Mouse (Mus musculus) urinary bladder, adult 2 months (tissue): ENCODE measurements around the gene Plekho2. TPM values are rescaled to one million over a fixed set of nuclear protein-coding genes. Genes with fewer than 3 reads are reported as not detected.

Experiments
- DNase-seq: peaks from one replicate; pipeline ENCODE4 v3.0.0; 2022; ENCODE audit warnings: low spot score
- polyA plus RNA-seq: library from polyadenylated mRNA; depleted of rRNA; stranded (reverse); fragments of >200 nt; gene quantifications from 2 replicates; pipeline ENCODE4 v1.2.3, GENCODE M21; 2012

Plekho2 gene
- polyA plus RNA-seq, 1 experiment, result 45.4 TPM

GRCm38 (mm10) chr9:65552711-65553110 lies 27.1 kb downstream of the Plekho2 start:
- DNase-seq, result no peak

GRCm38 (mm10) chr9:65552141-65552540 lies 27.7 kb downstream of the Plekho2 start:
- DNase-seq, result no peak

- no peak for DNase-seq
Observed at GRCm38 (mm10) chr9:65551035-65551434, 28.8 kb downstream of the Plekho2 start.

GRCm38 (mm10) chr9:65550079-65550831 lies 29.6 kb downstream of the Plekho2 start:
- no peak for DNase-seq

GRCm38 (mm10) chr9:65549643-65550042 lies 30.2 kb downstream of the Plekho2 start:
- DNase-seq, result no peak

- DNase-seq, result no peak
Observed at GRCm38 (mm10) chr9:65549139-65549538, 30.7 kb downstream of the Plekho2 start.

GRCm38 (mm10) chr9:65548311-65548710 lies 31.5 kb downstream of the Plekho2 start:
- DNase-seq, result no peak

- no peak for DNase-seq
Observed at GRCm38 (mm10) chr9:65547844-65548243, 32.0 kb downstream of the Plekho2 start.

- DNase-seq, result no peak
Observed at GRCm38 (mm10) chr9:65547111-65547510, 32.7 kb downstream of the Plekho2 start.

- no peak for DNase-seq
Observed at GRCm38 (mm10) chr9:65546413-65546695, 33.5 kb downstream of the Plekho2 start.

- no peak for DNase-seq
Observed at GRCm38 (mm10) chr9:65545635-65546412, 34.0 kb downstream of the Plekho2 start.

- no peak for DNase-seq
Observed at GRCm38 (mm10) chr9:65542111-65542524, 37.7 kb downstream of the Plekho2 start.

GRCm38 (mm10) chr9:65541126-65542068 lies 38.4 kb downstream of the Plekho2 start:
- DNase-seq, result no peak

GRCm38 (mm10) chr9:65539697-65540096 lies 40.1 kb downstream of the Plekho2 start:
- DNase-seq, result no peak

GRCm38 (mm10) chr9:65537901-65538630 lies 41.8 kb downstream of the Plekho2 start:
- DNase-seq, result no peak

- no peak for DNase-seq
Observed at GRCm38 (mm10) chr9:65536491-65536890, 43.3 kb downstream of the Plekho2 start.

GRCm38 (mm10) chr9:65535789-65536469 lies 43.9 kb downstream of the Plekho2 start:
- DNase-seq, result no peak

- DNase-seq, result no peak
Observed at GRCm38 (mm10) chr9:65535191-65535722, 44.6 kb downstream of the Plekho2 start.

GRCm38 (mm10) chr9:65534111-65534510 lies 45.7 kb downstream of the Plekho2 start:
- no peak for DNase-seq

- no peak for DNase-seq
Observed at GRCm38 (mm10) chr9:65532986-65533385, 46.9 kb downstream of the Plekho2 start.

- DNase-seq, result no peak
Observed at GRCm38 (mm10) chr9:65531283-65531682, 48.6 kb downstream of the Plekho2 start.
